In genomic region chr8:120393871-120394275, GRCm38 (mm10) we compare ENCODE assay signal across 10 mouse cellular contexts.
DNase-seq lines count a peak whose midpoint lies in the region; ATAC-seq and TF ChIP-seq lines count a peak whose summit lies in the region.
"Had no signal": no experiment of that assay in that cellular context is flagged by ENCODE, and none has a peak within 500 bp of the region (broad histone marks: within the 10 kb centered on the region; RNA-seq: fewer than 3 reads in every experiment).

No protein-coding gene starts in this region.

- no peak overlapping the region for H3K27ac ChIP-seq in kidney, adult 2 months (ENCODE audit: insufficient read depth, low read depth, low read length)
- H3K27ac ChIP-seq in forebrain, embryonic 15.5 days (replicated peaks): peak overlapping the region; percentile 72
- H3K27ac ChIP-seq: limb, embryonic 12.5 days had no signal

- DNase-seq in kidney, adult 2 months: peak; percentile 60
- no peak for DNase-seq in kidney, postnatal 14 days
- peak; percentile 81 for DNase-seq in brain, adult 2 months (ENCODE audit: low read depth, low spot score)
- DNase-seq in left cerebral cortex, postnatal 25 days (ENCODE audit: low spot score in 2 of 2): peak; percentile 39 to 74
- no peak for DNase-seq in spleen, adult 18-20 months
- no peak for DNase-seq in testis, postnatal 14 days (ENCODE audit: low spot score)

- H3K27me3 ChIP-seq in kidney, adult 2 months (replicated peaks; ENCODE audit: control insufficient read depth, insufficient read depth, low read length): no peaks in the 10 kb centered on the region
- H3K27me3 ChIP-seq in forebrain, embryonic 15.5 days: no peaks in the 10 kb centered on the region
- H3K27me3 ChIP-seq: Patski had no signal

- no peak for TF ChIP-seq CTCF in kidney, adult 2 months (conservative IDR thresholded peaks at IDR 0.05; ENCODE audit: insufficient read depth, insufficient read length, low read depth, low read length)

- no peaks in the 10 kb centered on the region for H3K36me3 ChIP-seq in kidney, adult 2 months (ENCODE audit: control insufficient read depth, insufficient read depth, low read length)
- H3K36me3 ChIP-seq in forebrain, embryonic 15.5 days: no peaks in the 10 kb centered on the region
- H3K36me3 ChIP-seq: limb, embryonic 12.5 days had no signal

- H3K4me1 ChIP-seq in kidney, adult 2 months (ENCODE audit: control insufficient read depth, insufficient read depth, low read length): no peaks in the 10 kb centered on the region
- peaks cover 54% of the 10 kb centered on the region for H3K4me1 ChIP-seq in forebrain, embryonic 15.5 days

- no peak overlapping the region for H3K9ac ChIP-seq in forebrain, embryonic 15.5 days (replicated peaks)
- H3K9ac ChIP-seq: limb, embryonic 12.5 days had no signal

- H3K9me3 ChIP-seq in forebrain, embryonic 15.5 days: no peaks in the 10 kb centered on the region

- H3K4me3 ChIP-seq in kidney, adult 2 months (ENCODE audit: insufficient read depth, low read depth, low read length): no peak overlapping the region
- H3K4me3 ChIP-seq in forebrain, embryonic 15.5 days: no peak overlapping the region
- H3K4me3 ChIP-seq: limb, embryonic 12.5 days had no signal

- no peak for TF ChIP-seq POLR2A in kidney, adult 2 months (IDR thresholded peaks at IDR 0.05; ENCODE audit: low read depth, low read length)

- intact Hi-C loops in left cerebral cortex, postnatal 25 days (cut with DNase I): no loop called here

- ATAC-seq in forebrain, embryonic 15.5 days (replicated peaks): peak; percentile 51; the same call in 1 of the 2 replicates
- no peak for ATAC-seq in megakaryocyte progenitor cell, adult 5-6 weeks (replicated peaks; ENCODE audit: poor library complexity)
- ATAC-seq: Patski had no signal

- WGBS in kidney, adult 2 months: 63% methylated on average over 9 of the region's 9 CpGs
- WGBS in forebrain, embryonic 15.5 days: 58% methylated on average over 9 of the region's 9 CpGs

- no peak overlapping the region for H3K4me2 ChIP-seq in forebrain, embryonic 15.5 days (replicated peaks)
- H3K4me2 ChIP-seq: limb, embryonic 12.5 days had no signal

Comparison
In these comparisons a context has a peak if more than half of its experiments do, and no peak if none do; other contexts are left out.
1. DNase-seq: peak in kidney, adult 2 months (single experiment), brain, adult 2 months (single experiment) and left cerebral cortex, postnatal 25 days (2 of 2); none in kidney, postnatal 14 days (single experiment), spleen, adult 18-20 months (0 of 2) and testis, postnatal 14 days (single experiment).